Mouse (Mus musculus) telencephalon, adult 2 months (tissue): ENCODE measurements around the gene Fv1.

ENCODE experiments used
- DNase-seq: peaks from one replicate; pipeline ENCODE4 v3.0.0-alpha.2; 2011; ENCODE audit warnings: low read depth, low spot score

Gene Fv1

GRCm38 (mm10) chr4:147884138-147884537 is 15.4 kb downstream of the Fv1 start:
- no peak for DNase-seq

- DNase-seq, result no peak
These were observed 17.4 kb downstream of the Fv1 start for GRCm38 (mm10) chr4:147886158-147886557.

GRCm38 (mm10) chr4:147887277-147887676 is 18.5 kb downstream of the Fv1 start:
- DNase-seq, result no peak

- no peak for DNase-seq
These were observed 19.5 kb downstream of the Fv1 start for GRCm38 (mm10) chr4:147888237-147888636.

- DNase-seq, result no peak
These were observed 21.6 kb downstream of the Fv1 start for GRCm38 (mm10) chr4:147890341-147890740.

GRCm38 (mm10) chr4:147895815-147896330 is 27.1 kb downstream of the Fv1 start:
- no peak for DNase-seq

- DNase-seq, result no peak
These were observed 27.6 kb downstream of the Fv1 start for GRCm38 (mm10) chr4:147896411-147896810.

- peak; percentile 59 for DNase-seq
These were observed 28.6 kb downstream of the Fv1 start for GRCm38 (mm10) chr4:147897348-147897747.

- DNase-seq, result no peak
These were observed 31.7 kb downstream of the Fv1 start for GRCm38 (mm10) chr4:147900452-147900851.

GRCm38 (mm10) chr4:147902906-147903500 is 34.2 kb downstream of the Fv1 start:
- DNase-seq, result no peak

- no peak for DNase-seq
These were observed 34.8 kb downstream of the Fv1 start for GRCm38 (mm10) chr4:147903601-147904000.

- DNase-seq, result peak; percentile 87
These were observed 35.7 kb downstream of the Fv1 start, which contains the start of gene Mfn2 for GRCm38 (mm10) chr4:147904313-147905089. Gene Mfn2, minus strand, starts transcription at chr4:147904704.

GRCm38 (mm10) chr4:147905090-147905659 is 36.4 kb downstream of the Fv1 start:
- no peak for DNase-seq

- DNase-seq, result no peak
These were observed 37.5 kb downstream of the Fv1 start for GRCm38 (mm10) chr4:147906230-147906629.

- DNase-seq, result no peak
These were observed 40.7 kb downstream of the Fv1 start for GRCm38 (mm10) chr4:147909486-147909885.

- no peak for DNase-seq
These were observed 49.8 kb downstream of the Fv1 start for GRCm38 (mm10) chr4:147918459-147919121.
